ENCODE assay signal across 12 mouse cellular contexts in the genomic region with DNA sequence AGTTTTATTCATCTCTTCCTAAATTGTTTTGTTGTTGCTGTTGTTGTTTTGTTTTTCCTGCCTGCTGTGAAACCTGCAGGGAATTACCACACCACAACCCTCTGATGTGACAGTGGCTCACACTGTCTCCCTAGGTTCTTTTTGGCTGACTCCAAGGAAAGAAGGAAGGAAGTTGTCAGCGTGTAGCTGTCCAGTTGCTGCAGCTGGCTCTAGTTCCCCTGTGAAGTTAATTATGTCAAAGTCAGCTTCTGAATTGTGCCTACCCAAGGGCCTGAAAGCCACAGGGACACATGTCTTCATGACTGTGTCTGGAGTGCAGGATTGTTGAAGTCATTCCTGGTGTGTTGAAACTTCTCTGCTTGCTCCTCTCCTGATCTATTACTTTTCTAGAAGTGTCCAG. TPM values are rescaled to one million over a fixed set of nuclear protein-coding genes. Genes with fewer than 3 reads are reported as not detected.
"Had no signal": no experiment of that assay in that cellular context is flagged by ENCODE, and none has a peak within 500 bp of the region (broad histone marks: within the 10 kb centered on the region; RNA-seq: fewer than 3 reads in every experiment).

No protein-coding gene starts in this region.

RNA-seq across cellular contexts. Expression of a gene that starts 19.2 kb away (rescaled TPM):
- total RNA-seq: layer of hippocampus, adult 2 months; layer of hippocampus, postnatal 14 days; left cerebral cortex, adult 18-20 months; left cerebral cortex, postnatal 10 days; left cerebral cortex, postnatal 4 days; monocyte, adult 5-6 weeks had no signal
- polyA plus RNA-seq: midbrain, embryonic 15.5 days; neural tube, embryonic 12.5 days had no signal

RNA-seq across cellular contexts. Expression of a gene that starts 31.6 kb away (rescaled TPM):
- polyA plus RNA-seq: kidney, postnatal 0 days; limb, embryonic 13.5 days; midbrain, embryonic 11.5 days; midbrain, embryonic 15.5 days; neural tube, embryonic 12.5 days; stomach, embryonic 15.5 days had no signal
